Mouse (Mus musculus): Measurements from ENCODE around the gene Ttc32.
"Not testable (repeated sequence)": the region's sequence is repeated elsewhere in the genome, so short reads cannot be mapped to it uniquely, and the experiment has no call there.

Gene Ttc32

DNA sequence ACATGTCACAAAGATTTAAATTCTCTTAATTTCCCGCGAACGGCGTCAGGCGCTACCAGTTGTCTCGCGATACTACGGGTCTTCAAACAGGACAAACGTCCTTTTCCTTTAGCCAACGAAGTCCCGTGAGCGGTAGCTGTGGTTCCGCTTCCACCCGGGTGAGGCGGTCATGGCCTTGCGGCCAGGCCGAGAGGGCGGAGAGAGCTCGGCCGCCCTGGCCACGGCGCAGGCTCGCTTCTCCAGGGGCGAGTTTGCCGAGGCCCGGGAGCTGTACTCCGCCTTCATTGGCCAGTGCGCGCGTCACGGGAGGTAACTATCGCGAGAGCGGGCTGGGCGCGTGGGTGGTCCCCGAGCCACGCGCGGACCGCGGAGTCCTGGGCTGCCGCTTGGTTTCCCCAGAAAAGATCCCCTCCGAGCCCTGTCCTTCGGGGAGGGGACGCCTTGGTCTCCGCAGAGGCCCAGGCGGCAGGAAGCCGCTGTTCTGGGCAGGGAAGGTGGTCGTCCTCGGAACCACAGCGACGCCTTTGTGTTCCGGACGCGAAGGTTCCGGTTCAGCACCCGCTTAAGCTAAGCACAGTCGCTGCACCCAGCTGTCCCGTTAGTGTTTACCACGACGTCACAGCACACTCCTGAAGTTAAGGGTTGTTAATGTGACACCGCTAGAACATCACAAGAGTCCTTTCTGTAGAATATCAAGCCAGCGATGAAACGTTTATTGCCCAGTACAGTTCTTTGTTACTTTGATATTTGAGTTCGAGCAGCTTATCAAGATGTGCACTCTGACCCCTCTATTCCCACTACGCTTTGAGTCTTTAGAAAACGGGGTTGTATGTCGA lies at the start of gene Ttc32:
Gene Ttc32, plus strand, starts transcription at position 110 of the 836 bp plus-strand sequence.
- peak; percentile 86 to 93 for DNase-seq

DNA sequence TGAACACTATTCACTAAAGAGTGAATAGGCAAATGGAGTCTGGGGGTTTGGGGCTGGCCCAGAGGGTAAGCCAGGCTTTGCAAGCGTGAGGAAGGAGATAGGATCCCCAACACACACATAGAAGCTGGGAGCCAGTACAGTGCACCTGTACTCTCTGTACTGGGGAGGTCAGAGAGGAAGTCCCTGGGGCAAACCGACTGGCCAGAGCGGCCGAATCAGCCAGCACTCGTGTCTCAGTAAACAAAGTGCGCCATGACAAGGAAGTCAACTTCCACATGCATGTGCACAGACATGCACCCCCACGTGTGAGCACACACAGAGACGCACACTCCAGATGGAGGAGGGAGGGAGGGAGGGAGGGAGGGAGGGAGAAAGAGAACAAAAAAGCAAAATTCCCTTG lies 36.6 kb upstream of the Ttc32 start:
- DNase-seq, result no peak

DNA sequence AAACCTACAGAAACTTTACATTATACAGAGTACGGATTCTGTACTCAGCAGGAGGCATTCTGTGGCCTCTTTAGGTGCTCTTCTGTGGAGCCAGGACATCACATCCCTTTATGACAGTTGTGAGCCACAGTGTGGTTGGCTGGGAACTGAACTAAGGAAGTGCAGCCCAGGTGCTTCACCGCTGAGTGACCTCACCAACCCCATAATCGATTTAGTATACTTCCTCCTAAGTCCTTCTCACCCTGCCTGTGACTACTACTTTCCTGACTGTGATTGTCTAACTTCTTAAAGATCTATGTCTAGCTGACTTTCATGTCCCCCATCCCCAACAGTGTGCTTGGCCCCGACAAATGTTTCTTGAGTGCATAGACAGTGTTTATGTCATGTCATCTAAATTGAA lies 31.5 kb upstream of the Ttc32 start:
- DNase-seq, result peak in 1 of 2 experiments; percentile 9

DNA sequence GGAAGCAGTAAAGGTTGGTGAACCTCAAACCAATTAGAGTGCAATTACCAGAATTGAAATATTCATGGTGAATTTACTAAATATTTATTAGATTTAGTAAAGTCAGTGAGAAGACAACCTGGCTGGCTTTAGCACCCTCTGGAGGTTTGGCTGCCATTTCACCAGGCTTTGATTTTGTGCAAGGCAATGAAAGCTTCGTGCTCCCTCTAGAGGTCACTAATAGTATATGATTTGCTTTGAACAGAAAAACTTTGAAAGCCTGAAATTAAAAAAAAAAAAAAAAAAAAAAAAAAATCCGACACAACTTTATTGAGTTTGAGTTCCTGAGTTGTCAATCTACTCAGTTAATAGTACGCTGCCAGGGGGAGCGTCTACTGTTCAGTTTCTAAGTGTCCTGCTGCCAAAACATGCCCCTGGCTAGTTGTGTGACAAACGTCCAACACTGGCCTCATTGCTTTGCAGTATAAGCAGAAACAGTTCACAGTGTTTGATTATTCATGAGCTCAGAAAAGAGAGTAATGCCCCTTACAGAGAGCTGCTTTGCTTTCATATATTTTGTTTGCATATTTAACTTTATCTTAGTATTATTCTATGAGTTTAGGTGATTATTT lies 27.7 kb upstream of the Ttc32 start:
- peak; percentile 21 to 40 for DNase-seq

DNA sequence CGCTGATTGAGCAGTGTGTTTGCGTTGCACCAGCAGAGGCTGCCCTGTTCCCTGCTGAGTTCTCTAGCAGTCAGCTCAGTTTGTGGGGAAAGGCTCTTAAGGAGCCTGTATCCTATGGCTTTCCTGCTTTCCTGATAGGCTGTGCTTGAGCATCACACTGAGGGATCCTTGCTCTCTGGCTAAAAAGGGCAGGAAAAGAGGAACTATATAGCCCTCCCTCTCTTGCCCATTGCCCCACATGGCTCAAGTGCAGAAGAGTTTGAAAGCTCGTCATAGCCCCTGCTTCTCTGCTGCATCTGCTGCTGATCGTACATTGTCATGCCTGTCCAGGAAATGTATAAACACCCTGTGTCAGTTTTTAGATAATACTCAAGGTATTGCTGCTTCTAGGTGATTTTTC lies 22.7 kb upstream of the Ttc32 start:
- no peak for DNase-seq

DNA sequence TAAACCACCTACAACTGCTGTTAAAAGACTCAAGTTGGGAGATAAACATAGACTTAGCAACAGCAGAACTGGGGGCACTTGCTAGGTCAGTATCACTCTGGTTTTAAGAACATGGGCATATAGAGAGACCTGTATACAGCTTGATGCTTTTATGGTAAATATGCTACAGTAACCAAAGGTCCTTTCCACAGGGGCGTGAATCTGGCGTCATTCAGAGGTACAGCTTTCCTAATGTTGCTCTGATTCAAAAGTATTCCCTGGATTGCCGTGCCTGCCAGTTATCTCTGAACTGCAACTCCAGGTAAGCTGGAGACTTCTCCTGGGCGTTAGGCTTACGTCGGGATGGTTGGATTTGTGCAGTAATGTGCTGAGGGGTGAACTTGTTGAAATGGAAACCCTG lies 22.0 kb upstream of the Ttc32 start:
- DNase-seq, result no peak

DNA sequence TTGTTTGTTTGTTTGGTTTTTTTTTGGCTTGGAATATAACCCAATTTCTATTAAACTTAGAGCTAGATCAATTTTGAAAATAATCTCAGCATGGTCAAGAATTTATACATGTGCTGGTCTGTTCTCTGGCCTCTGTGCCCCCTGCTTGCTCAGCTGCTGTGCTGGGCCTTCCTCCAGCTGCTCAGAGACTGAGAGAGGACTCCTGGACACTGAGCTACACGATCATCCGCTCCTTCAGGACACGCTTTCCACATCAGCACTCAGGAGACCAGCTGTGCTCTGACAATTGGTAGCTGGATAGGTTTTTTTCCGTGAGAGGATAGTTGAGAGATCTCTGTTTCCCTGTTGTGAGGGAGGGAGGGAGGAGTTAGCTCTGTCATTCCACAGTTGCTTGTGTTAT lies 19.5 kb upstream of the Ttc32 start:
- DNase-seq, result no peak

DNA sequence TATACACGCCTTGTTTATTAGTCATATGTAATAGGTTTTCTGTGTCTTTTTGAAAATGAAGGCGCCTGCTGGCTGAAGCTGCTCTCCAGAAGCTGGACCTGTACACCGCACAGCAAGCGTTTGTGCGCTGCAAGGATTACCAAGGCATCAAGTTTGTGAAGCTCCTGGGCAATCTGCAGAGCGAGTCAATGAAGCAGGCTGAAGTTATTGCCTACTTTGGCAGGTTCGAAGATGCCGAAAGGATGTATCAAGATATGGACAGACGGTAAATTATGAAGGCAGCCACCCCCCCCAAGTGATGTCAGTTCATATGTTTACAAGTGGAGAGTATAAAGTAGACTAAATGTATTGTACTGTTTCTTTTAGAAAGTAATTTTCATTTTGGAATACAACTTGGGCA lies 13.4 kb upstream of the Ttc32 start:
- no peak for DNase-seq

DNA sequence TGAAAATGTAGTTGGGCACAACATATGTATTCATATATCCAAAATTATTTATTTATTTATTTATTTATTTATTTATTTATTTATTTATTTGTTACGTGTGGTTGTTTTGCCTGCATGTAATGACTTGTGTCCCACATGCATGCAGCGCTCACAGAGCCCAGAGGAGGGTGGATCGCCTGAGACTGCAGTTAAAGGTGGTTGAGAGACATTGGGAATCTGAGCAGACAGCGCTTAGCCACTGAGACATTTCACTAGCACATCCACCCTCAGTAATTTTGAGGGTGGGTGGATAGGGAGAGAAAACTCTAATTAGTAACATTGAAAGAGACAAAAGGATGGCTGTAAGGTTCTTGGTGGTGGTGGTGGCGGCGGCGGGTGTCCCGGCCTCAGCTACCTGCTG lies 9.4 kb upstream of the Ttc32 start:
- DNase-seq, result no peak

DNA sequence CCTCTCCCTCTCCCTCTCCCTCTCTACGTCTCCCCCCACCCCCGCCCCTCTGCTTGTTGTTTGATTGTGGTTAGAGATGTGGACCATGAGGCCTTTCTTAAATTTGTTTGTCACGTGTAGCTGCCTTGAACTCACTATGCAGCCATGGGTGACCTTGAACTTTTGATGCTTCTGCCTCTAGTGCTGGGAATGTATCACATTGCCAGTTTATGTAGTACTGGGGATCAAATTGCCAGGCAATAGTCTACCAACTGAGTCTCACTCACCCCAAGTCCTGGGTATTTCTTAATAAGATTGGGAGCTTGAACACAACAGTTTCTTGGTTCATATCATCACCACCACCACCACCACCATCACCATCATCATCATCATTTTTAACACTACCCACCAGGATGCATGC lies 8.8 kb upstream of the Ttc32 start:
- no peak for DNase-seq

DNA sequence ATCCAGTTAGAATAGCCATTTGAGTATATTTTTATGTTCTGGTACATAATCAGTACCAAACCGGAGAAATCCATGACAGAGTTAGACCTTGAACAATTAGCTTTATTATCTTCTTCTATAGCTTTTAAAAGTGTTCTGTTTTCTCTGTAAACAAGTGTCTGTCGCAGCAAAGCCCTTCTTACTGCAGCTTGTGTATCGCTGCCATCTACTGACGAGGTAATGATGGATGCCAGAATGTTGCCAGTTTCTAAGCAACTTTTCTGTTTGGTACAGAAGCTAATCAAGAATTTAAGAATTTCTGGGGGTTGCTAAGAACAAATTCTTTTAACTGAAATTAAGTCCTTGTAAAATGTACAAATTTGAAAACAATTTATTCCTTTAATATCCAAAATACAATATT lies 6.8 kb upstream of the Ttc32 start:
- DNase-seq, result no peak

DNA sequence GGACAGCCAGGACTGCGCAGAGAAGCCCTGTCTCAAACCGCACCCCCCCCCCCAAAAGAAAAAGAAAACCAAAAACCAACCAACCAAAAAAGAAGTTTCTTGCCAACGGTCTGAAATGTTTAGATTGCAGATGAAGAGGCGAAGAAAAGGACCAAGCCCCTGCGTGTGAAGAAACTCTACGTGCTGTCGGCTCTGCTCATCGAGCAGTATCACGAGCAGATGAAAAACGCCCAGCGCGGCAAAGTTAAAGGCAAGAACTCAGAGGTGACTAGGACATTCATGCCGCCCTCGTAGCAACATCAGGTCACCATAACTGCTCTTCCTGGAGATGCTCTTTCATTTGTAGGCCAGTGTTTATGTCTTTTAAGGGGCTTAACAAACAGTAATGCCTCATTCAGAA lies 5.7 kb upstream of the Ttc32 start:
- DNase-seq, result no peak

DNA sequence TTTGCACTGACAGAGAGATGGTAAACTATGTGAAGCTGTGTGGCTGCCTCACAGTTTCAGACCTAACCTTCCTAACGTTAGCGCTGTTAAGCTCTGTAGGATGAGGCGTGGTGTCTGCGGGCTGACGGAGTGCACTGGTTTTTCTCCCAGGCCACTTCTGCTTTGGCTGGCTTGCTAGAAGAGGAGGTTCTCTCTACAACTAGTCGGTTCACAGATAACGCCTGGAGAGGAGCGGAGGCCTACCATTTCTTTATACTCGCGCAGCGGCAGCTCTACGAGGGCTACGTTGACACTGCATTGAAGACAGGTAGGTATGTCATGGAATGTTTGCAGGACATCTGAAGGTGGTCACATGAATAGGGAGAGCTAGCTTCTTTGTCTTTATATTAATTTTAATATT lies 5.1 kb upstream of the Ttc32 start:
- DNase-seq, result no peak

DNA sequence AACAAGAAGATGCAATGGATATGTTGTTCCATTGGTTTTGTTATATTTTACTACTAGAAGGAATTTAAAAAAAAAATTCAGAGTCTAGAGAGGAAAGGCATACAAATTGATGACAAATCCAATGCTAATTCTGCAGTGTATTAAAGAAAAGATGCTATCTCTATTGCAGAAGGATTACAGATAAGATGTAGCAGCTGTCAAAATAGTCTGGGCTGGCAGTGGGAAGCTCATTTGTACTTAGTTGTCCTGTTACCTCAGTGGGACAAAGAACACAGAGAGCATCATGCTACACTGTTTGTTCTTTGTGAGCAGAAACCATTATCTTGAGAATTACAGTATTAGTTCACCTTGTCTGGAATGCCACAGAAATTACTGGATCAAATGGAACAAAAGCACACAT lies 3.0 kb upstream of the Ttc32 start:
- no peak for DNase-seq

DNA sequence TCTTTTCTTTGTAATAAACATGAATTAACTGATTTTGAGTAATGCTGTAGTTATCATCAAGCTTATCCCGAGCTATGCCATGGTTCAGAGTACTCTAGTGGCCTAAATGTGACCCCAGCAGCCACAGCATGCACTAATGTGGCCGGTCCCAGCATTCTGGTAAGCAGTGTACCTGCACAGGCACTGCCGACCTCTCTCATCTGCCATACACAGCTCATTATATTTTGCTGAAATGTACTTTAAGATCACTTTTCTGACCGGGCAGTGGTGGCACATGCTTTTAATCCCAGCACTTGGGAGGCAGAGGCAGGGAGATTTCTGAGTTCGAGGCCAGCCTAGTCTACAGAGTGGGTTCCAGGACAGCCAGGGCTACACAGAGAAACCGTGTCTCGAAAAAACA lies 981 bp upstream of the Ttc32 start:
- not testable (repeated sequence) for DNase-seq

DNA sequence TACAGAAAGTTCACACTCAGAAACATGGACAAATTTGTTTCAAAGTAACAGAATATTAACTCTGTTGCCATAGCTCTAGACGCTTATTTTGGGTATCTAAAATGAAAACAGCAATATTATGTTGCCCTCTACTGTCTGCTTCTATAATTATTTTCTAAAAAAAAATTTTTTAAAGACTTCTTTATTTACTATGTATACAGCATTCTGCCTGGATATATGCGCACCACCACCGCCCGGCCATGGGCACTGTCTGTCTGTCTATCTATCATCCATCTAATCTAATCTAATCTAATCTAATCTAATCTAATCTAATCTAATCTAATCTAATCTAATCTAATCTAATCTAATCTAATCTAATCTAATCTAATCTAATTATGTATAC lies 300 bp upstream of the Ttc32 start:
- no peak for DNase-seq

DNA sequence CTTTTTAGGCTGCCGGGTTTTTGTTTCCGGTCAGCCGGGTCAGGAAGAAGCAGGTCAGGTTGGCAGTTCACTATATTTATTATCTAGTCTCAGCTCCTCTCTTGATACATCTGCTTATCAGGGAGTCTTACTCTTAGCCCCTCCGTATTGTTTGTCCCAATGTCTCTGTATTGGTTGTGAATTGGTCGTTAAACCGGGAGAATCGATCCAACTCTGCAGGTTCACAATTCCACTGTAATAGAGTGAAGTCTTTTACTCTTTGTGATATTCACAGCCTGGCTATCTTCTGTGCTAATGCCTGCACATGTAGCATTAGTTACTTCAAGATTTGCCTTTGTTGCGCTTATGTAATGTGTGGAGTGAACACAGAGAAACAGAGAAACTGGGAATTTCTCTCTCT lies 1.4 kb downstream of the Ttc32 start:
- DNase-seq, result no peak

DNA sequence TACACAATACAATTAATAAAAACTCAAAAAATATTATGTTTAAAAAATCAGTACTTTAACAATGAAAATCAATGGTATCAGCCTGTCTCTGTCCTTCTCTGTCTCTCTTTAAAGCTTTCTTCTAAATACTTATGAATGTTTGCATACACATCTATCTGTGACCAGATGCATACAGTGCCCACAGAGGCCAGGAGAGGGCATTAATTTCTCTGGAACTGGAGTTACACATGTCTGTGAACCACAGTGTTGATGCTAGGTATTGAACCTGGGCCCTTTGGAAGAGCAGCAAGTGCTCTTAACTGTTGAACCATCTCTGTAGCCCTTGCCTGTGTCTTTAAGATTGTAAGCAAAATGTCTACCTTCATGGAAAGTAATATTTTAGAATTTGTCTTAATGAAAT lies 3.3 kb downstream of the Ttc32 start:
- no peak for DNase-seq

DNA sequence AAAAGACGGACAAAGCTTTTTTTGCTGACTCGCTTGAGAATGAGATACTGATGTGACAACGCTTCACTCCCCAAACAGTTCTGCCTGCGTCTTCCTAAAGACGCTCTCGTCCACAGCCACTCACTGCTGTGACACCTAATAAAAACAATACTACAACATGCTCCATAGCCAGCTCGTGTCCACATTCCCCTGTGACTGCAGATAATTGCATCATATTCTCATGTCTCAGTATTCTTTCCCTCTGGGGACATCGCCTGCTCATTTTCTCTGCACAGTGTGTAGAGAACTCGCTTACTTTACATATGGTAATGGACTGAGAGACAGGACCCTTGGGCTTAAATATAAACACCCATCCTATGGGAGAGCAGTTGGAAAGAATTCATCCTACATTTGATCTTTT lies 6.6 kb downstream of the Ttc32 start:
- no peak for DNase-seq

DNA sequence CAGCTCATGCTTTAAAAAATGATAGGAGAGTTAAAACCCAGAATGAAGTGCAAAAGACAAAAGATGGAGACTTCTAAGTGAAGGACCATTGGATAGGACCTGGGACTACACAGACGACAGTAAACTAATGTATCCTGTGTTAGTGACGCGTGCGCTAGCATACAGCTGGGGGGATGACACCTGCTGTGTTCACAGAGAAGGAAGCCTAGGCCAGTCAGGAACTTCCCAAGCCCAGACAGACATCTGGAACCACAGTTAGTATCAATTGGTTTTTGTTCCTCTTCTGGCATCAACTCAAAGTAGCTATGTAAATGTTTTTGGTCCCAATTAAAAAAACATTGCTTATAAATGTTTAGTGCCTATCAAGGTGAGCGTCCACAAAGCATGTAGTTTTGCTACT lies 10.4 kb downstream of the Ttc32 start:
- no peak for DNase-seq

DNA sequence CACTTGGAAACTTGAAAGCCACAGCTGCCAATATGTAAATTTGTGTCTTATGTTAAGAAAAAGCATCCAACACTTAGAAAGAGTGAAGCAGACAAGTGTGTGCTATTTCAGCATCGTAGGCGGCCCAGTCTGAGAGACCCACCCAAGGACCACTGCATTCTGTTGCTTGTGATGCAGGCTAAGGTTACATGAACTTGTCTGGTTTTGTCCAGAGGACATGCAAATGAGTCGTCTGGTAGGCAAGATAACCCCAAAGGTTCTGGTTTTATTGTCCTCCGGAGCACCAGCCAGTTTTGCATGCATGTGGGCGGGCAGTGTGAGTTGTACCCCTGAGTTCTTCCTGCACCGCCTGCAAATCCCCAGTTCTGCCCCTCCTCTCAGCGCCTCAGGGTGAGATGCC lies 10.9 kb downstream of the Ttc32 start:
- DNase-seq, result no peak

DNA sequence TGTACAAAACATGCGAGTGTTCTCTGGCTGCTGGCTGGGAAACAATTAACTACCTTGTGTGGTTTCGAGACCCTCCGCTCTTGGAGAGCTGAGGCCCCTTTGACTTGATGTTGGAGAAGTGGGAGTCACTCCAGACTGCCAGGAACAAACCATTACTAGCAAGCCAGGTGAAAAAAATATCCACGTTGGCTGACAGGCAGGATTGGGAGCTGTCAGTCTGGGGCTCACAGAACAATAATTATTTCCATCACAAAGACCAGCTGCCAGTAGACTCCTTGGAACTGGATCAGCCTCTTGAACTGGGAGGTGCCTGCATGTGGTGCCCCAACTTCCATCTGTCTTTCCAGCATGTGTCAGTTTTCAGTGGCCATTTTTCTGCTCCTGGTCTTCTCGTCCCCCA lies 12.5 kb downstream of the Ttc32 start:
- DNase-seq, result no peak

DNA sequence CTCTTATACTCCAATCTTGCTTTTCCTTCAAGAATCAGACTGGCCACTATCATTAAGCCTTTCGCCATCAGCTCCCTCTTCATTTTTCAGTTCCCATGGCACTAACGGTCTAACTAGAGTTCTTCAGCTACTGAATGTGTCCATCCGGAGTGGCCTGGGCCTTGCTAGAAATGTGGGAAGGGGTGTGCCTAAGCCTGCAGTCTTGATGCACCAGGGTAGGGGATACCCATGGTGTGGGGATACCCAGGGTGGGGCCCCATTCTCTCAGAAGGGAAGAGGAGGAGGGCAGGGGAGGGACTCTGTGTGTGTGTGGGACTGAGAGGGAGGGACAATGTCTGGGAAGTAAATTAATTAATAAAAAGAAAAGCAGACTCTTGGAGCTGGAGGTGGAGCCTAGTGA lies 13.0 kb downstream of the Ttc32 start:
- DNase-seq, result no peak

DNA sequence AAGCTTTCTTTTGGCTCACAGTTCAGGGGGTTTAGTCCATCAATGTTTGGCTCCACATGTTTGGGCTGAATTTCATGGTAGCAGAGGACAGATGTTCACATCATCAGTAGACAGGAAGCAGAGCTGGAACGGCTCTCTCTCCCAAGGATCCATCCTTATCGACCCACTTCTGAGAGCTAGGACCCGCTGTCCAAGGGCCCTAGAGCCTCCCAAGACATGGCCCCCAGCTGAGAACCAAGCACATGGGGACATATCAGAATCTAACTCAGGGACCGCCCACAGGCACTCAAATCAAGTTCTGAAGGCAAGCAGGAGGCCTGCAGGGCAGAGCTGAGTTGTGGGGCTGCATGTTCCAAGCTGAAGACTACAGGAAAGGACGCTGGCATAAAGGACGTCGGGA lies 14.9 kb downstream of the Ttc32 start:
- no peak for DNase-seq

DNA sequence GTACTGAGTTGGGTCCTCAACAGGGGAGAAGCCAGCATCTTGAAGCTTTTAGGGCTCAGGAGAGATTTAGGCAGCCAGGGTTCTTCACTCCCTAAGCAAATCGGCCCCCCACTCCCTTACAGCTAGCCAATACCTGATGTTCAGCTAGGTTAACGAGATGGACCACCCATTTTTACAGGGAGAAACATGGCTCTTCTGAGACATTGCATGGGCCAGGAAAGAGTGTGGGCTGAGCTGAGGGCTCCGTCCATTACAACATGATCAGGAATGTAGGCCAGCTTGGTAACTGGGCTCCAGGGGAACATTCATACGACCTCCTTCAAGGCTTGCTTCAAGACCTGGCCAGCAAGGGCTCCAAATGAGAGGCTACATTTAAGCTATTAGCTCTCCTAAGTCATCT lies 16.9 kb downstream of the Ttc32 start:
- no peak for DNase-seq

All from spleen, adult 18-20 months (tissue).